Mouse (Mus musculus) liver, adult 10 weeks (tissue): ENCODE data around the gene Tab2. TPM values are rescaled to one million over a fixed set of nuclear protein-coding genes. Genes with fewer than 3 reads are reported as not detected.

Experiments
- polyA plus RNA-seq: library from polyadenylated mRNA; stranded (reverse); fragments of 350-450 nt; fragmentation: Illumina TruSeq; extraction: RNeasy Lipid Tissue Mini Kit (QIAGEN cat#74804); gene quantifications from one replicate; pipeline ENCODE4 v1.2.3, GENCODE M21; 2014; ENCODE audit warnings: low read depth, low replicate concordance

The Tab2 gene
- polyA plus RNA-seq = 72.3 TPM

GRCm38 (mm10) chr10:7956228-7957001, at the start of gene Tab2:
Tab2 (minus strand) TSS chr10:7956230.

Other genes with a start within 250 kb of the Tab2 start
- gene Katna1, start 230.2 kb downstream of the Tab2 start, polyA plus RNA-seq = 24.4 TPM
- 141 TPM for gene Ginm1, start 163.4 kb downstream of the Tab2 start, polyA plus RNA-seq
- 24.2 TPM for gene Ppil4, start 163.3 kb downstream of the Tab2 start, polyA plus RNA-seq
- gene Zc3h12d, start 123.8 kb downstream of the Tab2 start, polyA plus RNA-seq = 2.2 TPM